Comparison of ENCODE assay signal across 19 mouse cellular contexts in genomic region chr2:146266539-146266938, GRCm38 (mm10). TPM values are rescaled to one million over a fixed set of nuclear protein-coding genes. Genes with fewer than 3 reads are reported as not detected.
"Had no signal": no experiment of that assay in that cellular context is flagged by ENCODE, and none has a peak within 500 bp of the region (broad histone marks: within the 10 kb centered on the region; RNA-seq: fewer than 3 reads in every experiment).

No protein-coding gene starts in this region.

- H3K27ac ChIP-seq: midbrain, embryonic 13.5 days; midbrain, embryonic 15.5 days; neural tube, embryonic 12.5 days; stomach, embryonic 15.5 days; stomach, postnatal 0 days had no signal

- H3K4me2 ChIP-seq: lung, embryonic 14.5 days; midbrain, embryonic 11.5 days; midbrain, embryonic 13.5 days; midbrain, embryonic 15.5 days; neural tube, embryonic 12.5 days; stomach, embryonic 15.5 days had no signal

- H3K9me3 ChIP-seq: megakaryocyte, embryonic 14.5 days; midbrain, embryonic 13.5 days; midbrain, embryonic 15.5 days; neural tube, embryonic 12.5 days; stomach, embryonic 15.5 days had no signal

- H3K4me1 ChIP-seq: stomach, embryonic 15.5 days had no signal

- H3K36me3 ChIP-seq: midbrain, embryonic 13.5 days; midbrain, embryonic 15.5 days; neural tube, embryonic 12.5 days; stomach, embryonic 15.5 days had no signal

- H3K9ac ChIP-seq: lung, embryonic 14.5 days; midbrain, embryonic 13.5 days; midbrain, embryonic 15.5 days; neural tube, embryonic 12.5 days; stomach, embryonic 15.5 days had no signal

- H3K27me3 ChIP-seq: megakaryocyte, embryonic 14.5 days; midbrain, embryonic 15.5 days; stomach, embryonic 15.5 days had no signal

- DNase-seq: lung, adult 18-20 months; lung, embryonic 14.5 days; lung, postnatal 10 days; lung, postnatal 4 days; right cerebral cortex, postnatal 14 days; thymus, adult 2 months; thymus, postnatal 25 days; thymus, postnatal 4 days had no signal

- H3K4me3 ChIP-seq: megakaryocyte, embryonic 14.5 days; midbrain, embryonic 13.5 days; midbrain, embryonic 15.5 days; neural tube, embryonic 12.5 days; stomach, embryonic 15.5 days had no signal

RNA-seq across cellular contexts. Expression of gene Insm1, which starts 44.8 kb away (rescaled TPM):
- total RNA-seq: monocyte, adult 5-6 weeks; neutrophil, adult 5-6 weeks had no signal
- polyA plus RNA-seq: lung, embryonic 16.5 days; testis, adult 2 months had no signal
